Mouse (Mus musculus) thymus, postnatal 25 days (tissue): Measurements from ENCODE around the gene Rad21l.

Experiments
- DNase-seq: peaks from one replicate; pipeline ENCODE4 v3.0.0; 2022

Gene Rad21l

DNA sequence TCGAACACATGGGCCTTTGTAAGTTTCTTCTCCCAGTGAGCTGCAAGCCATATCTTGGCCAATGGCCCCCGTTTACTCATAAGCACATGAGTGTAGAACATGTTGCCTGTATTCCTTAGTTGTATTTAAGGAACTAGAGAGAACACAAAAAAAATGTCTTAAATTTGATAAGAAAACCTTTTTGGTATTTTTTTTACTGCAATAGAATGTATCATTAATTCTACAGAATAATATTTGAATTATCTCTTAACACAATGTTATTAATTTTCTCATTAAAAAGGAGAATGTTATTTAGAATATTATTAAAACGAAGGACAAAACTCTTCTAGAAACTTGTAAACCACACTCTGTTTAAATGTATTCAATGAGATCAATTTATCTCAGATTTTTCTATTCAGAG, at the start of gene Rad21l:
TSS of gene Rad21l (minus strand) at position 101 of the 400 bp plus-strand sequence.
- DNase-seq, result no peak

DNA sequence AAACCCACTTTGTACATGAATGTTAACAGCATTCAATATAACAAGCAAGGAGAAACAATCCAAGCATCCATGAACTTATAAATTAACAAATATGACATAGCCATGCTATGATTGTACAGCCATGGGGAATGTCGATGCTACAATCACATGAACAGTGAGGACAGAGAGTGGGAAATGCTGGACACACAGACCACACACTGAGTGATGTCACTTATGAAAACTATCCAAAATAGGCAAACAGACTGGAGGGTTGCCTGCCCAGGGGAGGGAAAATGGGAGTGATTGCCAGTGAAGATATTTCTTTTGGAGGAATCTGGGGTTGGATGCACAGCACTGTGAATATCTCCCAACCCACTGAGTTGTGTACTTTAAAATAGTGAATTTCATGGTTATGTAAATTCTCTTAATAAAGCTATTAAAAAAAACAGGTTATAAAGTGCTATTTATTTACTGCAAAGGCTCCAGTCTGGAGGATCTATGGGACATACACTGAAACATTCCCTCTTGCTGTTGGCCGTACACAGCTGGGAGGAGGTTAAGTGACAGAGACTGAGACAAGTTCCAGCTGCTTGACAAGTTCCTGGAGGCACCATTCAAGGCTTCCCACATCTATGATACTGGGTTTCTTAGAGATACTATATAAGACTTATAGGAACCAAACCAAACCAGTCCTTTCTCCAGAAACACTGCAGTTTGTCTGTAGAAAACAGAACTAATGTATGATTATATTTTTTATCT, 48.2 kb upstream of the Rad21l start:
- no peak for DNase-seq

DNA sequence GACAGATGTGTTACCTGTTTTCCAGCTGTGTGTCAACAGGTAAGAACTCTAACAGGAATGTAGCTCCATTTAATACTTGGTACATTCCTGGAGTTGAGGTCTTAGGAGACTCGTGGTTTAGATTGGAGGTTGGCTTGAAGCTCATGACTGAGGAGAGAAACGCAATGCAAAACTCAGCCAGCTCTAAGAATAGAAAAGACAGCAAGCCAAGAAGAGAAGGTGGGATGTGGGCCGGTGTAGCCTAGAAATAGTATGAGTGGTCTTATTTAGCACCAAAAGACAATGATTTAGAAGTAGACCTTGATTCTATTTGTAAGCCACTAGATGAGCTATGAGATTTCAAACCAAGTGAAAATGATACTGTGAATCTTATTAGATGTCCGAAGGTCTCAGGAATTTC, 47.2 kb upstream of the Rad21l start:
- no peak for DNase-seq

DNA sequence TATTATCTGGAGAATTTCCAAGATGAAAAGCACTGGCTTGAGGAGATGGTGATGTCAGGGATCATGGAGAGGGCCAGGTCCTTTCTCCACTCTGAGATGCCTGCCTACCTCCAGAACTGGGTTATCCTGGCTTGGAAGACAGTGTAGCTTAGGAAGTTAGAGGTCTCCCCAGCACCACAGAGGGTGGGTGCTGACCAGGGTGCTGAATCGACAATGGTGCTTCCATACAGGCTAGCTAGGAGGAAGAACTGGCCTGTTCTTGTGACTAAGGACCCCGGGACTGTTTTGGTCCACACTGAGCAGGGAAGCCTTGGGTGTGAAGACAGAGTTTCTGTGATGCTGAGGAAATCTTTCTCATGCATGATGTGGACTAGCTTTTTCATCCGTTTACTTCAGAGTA, 44.3 kb upstream of the Rad21l start:
- DNase-seq, result no peak

DNA sequence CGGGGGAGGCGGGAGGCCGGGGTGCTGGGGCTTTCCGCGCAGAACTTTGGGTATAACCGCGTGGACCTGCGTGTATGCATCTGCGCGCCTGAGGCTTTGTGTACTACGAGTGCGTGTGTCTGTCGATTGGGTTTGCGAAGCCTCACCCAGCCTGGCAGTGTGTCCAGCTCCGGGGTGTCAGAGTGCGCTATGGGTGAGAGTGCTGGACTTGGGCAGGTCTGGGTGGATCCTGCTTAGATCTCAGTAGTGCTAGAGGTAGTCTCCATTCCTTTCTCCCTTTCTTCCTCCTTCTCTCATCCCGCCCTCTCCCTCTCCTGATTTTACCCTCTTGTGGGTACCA, 34.5 kb upstream of the Rad21l start:
- DNase-seq, result no peak

DNA sequence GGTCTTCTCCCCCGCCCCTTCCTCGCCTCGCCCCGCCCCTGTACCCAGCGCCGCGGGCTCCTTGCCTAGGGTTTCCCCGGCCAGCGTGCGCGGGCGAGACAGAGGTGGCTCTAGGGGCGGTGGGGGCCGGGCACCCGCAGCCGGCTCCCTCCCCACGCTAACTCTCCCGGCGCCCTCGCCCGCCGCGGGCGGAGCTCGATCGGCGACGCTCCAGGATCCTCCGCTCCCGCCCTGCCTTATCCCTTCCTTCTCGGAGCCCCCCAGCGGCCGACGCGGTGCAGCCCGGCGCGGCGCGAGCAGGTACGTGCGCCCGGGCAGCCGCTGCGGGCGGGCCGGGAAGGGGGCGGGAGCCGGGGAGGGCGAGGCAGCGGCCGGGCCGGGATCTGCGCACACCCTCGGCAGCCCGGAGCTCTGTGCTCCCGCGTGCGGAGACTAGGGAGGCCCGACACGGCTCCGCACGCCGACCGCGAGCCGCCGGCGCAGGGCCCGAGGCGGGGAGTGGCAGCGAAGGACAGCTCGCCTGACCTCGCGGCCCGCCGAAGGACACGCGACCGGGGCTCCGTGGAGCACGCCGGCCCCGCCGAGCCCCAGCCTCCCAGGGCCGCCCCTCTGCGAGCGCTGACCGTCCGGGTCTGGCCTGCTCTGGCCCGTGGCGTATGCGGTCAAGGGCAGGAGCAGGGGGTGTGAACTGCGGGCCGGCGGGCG, 34.0 kb upstream of the Rad21l start:
- no peak for DNase-seq

DNA sequence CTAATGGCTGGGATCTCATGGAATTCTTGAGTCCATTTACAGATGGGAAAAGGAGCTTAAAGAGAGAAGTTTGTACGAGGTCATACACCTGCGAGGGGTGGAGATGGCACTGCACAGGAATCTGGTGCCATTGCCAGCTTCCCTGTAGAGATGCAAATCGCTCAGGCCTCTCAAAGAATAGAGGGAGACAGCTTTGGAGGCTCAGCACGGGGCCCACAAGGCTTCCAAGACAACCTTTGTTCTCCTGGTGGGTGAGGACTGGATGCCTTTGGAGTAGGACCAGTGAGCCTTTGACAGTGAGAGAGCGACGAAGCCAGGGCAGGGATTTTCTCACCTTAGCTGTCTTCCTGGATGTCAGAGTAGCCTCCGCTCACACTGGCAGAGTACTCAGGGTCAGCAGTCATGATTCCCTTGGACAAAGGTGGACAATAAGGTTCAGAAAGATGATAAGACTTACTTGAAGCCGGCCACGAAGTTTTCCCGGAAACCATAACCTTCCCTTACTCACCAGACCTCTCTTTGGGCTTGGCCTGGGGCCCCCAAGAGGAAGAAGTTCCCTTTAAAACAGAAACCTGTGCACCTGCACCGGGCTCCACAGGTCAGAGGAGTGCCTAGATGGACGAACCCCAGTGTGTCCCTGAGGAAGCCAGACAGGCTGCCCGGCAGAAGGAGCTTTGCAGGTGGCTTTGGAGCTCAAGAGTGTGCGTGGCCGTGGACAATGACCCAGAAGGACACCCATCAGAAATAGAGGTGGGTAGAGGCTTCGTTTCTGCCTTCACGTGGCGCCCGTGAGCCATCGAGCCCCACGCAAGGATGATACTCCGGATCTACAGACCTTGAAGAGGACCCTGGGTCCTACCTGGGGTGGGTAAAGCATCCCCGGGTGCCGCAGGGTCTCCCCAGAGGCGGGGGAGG, 33.2 kb upstream of the Rad21l start, which contains the start of gene Tmem74b:
TSS of gene Tmem74b (plus strand) at position 778 of the 915 bp plus-strand sequence.
- DNase-seq, result no peak

DNA sequence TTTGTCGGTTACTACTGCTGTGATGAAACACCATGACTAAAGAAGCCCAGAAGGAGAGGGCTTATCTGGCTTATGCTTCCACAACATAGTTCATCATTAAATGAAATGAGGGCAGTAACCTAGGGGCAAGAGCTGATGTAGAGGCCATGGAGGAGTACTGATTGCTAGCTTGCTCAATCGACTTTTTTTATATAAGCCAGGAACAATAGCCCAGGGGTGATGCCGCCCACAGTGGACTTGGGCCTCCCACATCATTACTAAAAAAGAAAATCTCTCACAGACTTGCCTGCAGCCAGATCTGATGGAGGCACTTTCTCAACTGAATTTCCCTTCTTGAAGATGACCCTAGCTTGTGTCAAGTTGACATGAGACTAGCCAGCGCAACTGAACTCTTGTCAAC, 14.6 kb upstream of the Rad21l start:
- DNase-seq, result no peak

DNA sequence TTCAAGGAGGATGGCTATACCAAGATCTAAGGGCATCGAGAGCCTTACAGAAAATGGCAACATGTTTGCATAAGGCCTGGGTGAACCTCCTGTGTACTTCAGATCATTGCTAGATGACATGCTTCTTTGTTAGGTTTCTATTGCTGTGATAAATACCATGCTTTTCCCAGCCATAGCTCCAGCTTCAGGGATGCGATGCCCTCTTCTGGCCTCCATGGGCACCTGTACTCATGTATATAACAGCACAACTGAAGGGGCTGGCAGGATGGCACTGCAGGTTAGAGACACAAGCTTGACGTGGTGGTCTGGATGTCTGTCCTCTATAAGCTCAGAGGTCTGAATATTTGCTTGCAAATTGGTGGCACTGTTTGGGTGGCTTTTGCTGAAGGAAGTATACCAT, 14.0 kb upstream of the Rad21l start:
- peak; percentile 23 for DNase-seq

DNA sequence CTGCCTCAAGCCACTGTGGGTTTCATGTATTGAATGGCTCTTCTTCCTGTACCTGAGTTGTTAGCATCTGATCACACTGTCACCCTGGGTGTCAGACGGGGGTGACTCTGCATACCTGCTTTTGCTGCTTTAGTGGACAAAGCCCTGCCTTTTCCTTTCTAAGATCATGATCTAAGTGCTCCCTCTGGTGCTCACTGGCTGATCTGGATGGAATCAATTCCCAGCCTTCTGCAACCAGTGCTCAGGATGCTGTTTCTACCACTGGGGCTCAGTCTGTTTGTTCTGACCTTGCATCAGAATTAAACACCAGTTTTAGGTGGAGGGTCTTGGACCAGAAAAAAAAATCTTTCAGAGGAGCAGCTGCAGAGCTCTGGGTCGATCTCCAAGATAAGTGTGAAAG, 7.9 kb upstream of the Rad21l start:
- DNase-seq, result no peak

DNA sequence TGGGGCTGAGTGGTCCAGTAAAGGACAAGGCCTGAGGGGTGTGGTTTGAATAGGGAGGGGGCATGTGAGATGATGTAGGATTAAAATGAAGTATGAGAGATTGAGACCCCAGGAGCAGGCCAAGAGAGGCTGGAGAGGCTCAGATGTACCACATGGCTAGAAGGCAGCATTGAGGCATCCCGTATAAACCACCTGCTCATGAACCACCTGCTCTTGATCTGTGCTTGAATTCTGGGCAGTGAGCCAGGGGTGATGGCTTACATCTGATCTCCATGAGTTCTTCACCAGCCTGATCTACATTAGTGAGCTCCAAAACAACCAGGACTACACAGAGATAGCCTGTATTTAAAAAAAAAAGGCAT, 2.6 kb upstream of the Rad21l start:
- no peak for DNase-seq

DNA sequence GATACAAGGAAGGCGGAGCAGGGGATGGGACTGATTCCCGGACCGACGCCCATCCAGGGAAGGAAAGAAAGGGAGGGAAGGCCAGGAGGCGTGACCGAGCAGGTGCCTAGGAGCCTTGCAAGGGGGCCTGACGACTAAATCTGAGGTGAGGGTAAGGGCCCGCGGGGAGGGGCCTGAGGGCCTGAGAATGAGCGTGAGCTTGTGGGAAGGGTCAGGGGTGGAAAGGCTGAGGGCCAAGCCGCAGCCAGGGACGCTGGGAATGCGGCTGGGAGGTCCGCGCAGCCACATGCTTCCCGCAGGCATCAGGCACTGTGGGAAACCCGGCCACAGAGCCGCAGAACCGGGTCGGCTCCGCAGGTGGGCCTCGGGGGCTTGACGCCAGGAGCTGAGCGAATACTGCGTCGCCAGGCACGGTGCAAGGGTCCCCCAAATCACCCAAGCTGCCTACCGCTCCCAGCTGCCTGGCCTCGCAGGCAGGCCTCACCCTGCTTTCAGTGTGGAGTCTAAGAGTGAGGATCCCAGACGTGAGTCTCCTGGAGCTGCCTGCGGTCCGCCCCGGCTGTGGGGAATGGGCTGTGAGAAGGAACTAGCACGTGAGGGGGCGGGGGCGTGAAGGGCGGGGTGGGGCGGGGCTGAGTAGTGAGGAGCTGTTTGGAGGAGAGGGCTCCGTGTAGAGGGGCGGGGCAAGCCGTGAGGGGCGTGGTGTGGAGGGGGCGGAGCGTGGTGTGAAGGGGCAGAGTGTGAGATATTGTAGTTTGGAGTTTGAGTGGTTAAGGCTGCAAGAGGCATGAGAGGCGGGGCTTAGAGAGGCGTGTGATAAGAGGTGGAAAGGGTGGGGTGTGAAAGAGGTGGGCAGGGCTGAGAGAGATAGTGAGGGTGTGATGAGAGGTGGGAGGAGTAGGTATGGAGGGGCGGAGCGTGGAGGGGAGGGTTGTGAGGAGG, 2.0 kb upstream of the Rad21l start:
- DNase-seq, result no peak

DNA sequence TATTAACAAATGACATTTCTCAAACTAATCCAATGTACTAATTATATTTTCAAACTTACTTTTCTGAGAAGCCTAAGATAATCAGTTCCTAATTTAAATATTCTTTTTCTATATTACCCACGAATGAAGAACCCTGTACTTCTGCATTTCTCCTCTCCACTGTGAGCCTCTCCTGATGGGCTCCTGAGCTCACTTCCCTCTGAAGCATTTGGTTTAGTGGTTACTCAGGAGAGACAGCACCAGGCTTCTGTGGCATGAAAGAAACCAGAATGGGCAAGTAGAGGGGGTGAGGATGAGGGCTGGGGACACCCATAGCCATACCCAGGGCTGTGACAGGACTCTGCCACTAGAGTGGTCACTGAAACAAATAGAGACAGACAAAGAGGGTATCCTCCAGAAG, 16.3 kb downstream of the Rad21l start:
- no peak for DNase-seq

DNA sequence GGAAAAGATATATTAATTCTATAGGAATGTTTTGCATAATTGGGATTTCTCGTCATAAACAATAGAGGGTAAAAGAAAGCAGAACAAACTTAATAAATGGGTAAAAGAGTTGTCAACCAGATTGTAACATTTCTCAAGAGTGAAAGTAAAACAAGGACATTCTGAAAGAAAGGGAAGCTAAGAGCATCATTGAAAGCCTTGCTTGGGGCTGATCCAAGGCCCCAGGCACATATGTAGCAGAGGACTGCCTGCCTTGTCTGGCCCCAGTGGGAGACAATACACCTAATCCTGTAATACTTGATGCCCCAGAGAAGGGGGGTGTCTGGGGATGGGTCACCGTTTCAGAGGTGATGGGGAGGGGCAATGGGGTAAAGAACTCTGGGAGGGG, 32.3 kb downstream of the Rad21l start:
- DNase-seq, result no peak

DNA sequence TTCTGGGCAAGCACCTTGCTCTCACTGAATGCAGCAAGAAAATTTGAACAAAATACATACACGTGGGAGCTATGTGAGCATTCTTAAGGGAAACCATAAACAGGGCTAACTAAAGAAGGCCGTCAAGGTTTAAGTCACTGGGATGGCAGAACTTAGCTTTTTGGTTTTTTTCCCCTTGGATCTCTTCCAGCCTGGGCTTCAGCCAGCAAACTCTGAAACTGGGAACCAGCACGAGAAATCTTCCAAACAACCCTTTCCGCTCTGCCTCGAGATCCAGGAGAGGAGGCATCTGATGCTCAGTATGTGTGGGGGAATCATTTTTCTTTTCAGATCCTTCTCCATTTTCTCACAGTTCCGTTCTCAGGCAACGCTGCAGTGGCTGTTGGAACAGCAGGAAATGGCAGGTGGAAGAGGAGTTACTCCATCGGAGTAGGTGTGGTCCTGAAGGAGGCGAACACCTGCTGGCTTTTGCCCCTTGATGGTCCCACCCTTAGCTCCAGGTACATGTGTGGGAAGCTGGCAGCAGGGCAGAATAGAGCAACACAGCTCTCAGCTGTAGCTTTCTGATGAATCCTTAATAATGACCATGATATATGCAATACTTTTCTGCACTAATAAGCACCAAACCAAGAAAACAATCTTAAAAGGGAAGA, 32.8 kb downstream of the Rad21l start:
- no peak for DNase-seq

DNA sequence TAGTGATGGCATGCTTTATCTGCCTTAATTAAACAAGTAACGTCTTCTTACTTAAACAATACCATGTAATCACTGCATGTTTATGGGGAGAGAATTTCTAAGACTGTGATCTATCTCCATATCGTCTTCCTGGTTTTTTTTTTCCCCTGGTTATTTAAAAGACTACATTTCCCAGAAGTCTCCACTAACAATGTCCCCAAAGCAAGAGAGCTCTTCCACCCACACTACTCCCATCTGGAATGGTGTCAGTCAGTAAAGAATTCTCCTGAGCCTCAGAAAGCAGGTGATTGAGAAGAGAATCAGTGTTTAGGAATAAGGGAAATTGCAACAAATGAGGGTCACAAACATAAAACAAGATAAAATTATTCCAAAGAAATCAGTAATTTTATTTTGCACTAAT, 33.4 kb downstream of the Rad21l start:
- DNase-seq, result no peak

DNA sequence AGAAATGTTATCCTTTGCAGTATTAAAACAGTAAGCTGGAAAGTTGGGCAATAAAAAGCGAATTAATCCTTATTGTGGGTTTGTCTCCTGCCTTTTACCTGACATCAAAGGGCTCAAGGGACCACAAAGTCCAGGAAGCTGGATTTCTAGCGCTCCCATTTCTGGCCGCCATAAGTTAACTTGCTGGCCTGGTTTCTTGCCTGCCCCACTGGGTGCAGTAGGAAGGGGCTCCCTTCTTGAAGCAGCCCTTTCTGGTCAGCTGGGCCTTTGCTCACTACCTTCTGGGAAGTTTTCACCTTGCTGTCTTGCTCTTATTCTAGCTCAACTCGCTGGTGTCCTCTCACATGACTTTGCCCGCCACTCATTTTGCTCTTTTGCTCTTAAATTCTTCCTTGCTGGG, 35.4 kb downstream of the Rad21l start:
- DNase-seq, result no peak

DNA sequence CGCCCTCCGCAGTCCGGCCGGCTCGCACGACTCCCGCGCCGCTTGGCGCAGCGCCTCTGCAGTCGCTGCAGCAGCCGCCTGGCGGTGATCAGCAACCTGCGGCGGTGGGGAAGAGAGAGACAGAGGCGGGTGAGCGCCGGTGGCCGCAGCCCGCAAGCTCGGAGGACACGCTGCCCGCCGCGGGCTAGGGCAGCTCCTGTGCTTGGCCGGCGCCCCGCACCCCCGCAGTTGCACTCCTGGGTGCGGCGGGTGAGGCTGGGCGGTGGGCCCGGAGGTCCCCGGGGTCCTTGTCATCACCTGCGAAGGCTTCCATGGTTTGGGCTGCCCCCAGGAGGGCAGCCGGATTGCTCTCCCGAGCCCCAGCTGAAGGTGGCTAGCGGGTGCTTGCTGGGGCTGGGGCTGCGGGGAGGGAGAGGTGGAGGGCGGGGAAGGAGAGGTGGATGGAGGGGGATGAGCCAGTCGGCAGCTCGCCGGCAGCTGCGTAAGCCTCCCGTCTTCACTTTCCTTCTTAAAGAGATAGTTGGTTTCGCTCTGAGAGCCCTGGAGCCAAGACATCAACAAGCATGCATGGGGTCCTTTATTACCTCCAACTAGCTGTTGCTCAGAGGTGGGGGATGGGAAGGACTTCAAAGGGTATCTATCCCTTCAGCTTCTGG, 36.0 kb downstream of the Rad21l start, which contains the start of gene Snph:
TSS of gene Snph (minus strand) at position 435 of the 656 bp plus-strand sequence.
- peak; percentile 60 for DNase-seq

DNA sequence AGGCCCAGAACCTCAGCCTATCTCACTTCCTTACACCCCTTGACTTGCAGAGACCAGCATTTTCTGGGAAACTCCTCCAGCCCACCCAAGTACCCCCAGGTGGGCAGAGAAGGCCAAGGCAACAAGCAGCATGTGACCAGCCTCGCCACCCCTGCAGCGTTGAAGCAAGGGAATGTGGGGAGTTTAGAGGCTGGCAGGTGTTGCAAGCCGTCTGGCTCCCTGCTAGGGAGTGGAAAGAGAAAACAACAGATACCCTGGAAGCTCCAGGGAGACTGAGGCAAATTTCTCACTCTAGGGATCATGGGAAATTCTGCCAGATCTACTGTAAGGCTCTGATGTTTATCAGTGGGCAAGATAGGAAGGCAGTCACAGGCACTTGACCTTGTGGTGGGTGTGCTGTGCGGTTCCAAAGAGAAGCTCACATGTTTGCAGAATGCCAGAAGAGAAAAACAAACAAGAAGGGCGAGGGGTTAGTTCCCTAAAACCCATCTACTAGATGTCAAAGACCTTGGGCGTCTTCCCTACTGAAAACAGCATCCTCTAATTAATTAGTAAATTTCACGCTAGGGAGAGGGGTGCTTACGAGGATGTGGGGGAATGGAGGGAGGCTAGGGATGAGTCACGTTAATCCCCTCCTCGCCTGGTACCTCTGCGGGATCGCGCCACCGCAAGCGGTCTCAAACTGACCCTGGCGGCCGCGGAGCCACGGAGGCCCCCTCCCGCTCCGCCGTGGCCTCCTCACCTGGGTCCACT, 36.8 kb downstream of the Rad21l start:
- no peak for DNase-seq

DNA sequence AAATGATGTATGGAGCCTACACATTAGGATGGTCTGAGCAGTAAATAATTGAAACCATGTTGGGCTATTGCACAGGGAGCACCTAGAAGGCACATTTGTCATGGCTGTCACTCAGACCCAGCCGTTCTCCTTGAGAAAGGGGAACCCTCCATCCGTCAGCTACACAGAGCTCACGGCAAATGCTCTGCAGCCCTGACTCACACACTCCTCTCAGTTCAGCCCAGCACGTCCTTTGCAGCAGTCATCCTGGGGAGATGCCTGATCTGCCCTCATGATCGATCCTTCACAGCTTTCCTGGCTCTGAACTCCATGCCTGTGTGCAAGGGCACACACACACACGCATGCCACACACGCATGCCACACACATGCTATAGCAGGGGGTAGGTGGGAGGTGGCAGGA, 39.0 kb downstream of the Rad21l start:
- no peak for DNase-seq

DNA sequence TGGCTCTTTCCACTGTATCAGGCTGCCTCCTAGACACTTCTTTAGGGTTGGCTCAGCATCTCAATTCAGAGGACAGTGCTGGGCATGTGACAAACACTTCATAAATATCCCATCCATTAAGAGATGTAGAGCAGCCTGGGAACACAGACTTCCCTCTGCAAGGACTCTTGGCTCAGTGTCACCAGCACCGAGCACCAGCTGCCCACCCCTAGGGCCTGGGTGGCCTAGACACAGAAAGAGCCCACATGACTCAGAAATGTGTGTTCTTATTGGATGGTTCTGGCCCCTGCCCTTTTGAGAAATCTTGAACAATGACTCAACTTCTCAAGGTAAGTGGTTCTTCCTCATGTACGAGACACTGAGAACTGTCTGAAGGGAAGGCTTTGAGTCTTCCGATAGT, 40.3 kb downstream of the Rad21l start:
- DNase-seq, result no peak
